Mouse (Mus musculus) cortical plate, adult 2 months (tissue): ENCODE measurements at regions not wholly inside any gene's neighbourhood (a gene's known extent, or its start where the extent isn't known, plus 50 kb on each side); places are given as distances from the start of the nearest gene placed in this dataset.

Experiments
- CTCF ChIP-seq: fragments of 200-500 bp; IDR thresholded peaks from 2 replicates; pipeline ENCODE4 v1.5.1; 2011; ENCODE audit warnings: mild to moderate bottlenecking, control low read depth, low read length; ENCODE audit not compliant: insufficient read depth; ENCODE audit errors: extremely low read depth
- POLR2A ChIP-seq: fragments of 200-500 bp; IDR thresholded peaks from 2 replicates; pipeline ENCODE4 v1.6.1; 2011; ENCODE audit warnings: mild to moderate bottlenecking, low read length, control low read depth; ENCODE audit not compliant: insufficient read depth; ENCODE audit errors: extremely low read depth

DNA sequence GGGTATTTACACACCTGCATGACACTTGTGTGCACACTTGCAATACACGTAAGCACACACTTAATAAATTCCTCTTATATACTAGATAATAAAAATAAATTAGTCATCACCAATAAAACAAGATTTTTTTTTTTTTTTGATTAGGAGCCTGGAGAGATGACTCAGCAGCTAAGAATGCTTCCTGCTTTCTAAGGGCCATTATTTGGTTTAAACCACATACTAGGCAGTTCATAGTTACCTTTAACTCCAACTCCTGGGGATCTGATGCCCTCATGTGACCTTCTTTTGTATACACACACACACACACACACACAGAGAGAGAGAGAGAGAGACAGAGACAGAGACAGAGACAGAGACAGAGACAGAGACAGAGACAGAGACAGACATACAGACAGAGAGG, 193.2 kb upstream of the Rarb start:
- TF ChIP-seq CTCF (no peak), POLR2A (no peak)
